Mouse (Mus musculus): ENCODE data around the gene Syt12. TPM values are rescaled to one million over a fixed set of nuclear protein-coding genes. Genes with fewer than 3 reads are reported as not detected.

The Syt12 gene
- polyA plus RNA-seq, 1 experiment from 2014 or later = 2.5 TPM

DNA sequence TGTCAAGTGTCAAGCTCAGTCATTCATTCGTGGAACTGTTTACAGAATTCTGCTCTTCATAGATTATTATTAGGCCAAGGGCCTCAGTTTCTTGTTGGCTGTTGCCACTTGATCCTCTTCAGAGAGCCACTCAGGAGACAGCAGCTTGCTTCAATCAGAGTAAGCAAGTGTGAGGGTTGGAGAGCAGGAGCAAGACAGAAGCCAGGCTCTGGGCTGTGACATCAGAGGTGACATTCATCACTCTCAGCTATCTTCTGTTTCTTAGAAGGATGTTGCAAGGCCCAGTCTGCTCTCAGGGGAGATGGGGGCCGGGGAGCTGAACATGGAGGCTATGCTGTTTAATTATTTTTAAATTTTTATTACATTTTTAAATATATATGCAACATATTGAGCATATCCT is 25.5 kb upstream of the Syt12 start:
- 38% methylated on average over 2 of the region's 2 CpGs for WGBS
- no peak overlapping the region for H3K27ac ChIP-seq (replicated peaks)
- no peak overlapping the region for H3K4me2 ChIP-seq (replicated peaks; ENCODE audit: low read depth)
- no peaks in the 10 kb centered on the region for H3K4me1 ChIP-seq (replicated peaks; ENCODE audit: control insufficient read depth, insufficient read depth)
- ATAC-seq (ENCODE audit: low FRiP score, low TSS enrichment) = no peak
- H3K36me3 ChIP-seq (ENCODE audit: control insufficient read depth, insufficient read depth, low read length) = no peaks in the 10 kb centered on the region
- no peaks in the 10 kb centered on the region for H3K27me3 ChIP-seq (ENCODE audit: control insufficient read depth, insufficient read depth, low read length)
- no peak for DNase-seq (ENCODE audit: low spot score)
- TF ChIP-seq EP300 (optimal IDR thresholded peaks at IDR 0.05) = no peak
- no peak for TF ChIP-seq CTCF (IDR thresholded peaks at IDR 0.05; ENCODE audit: low read depth)
- no peaks in the 10 kb centered on the region for H3K9me3 ChIP-seq (ENCODE audit: control insufficient read depth, low read length)
- no peak overlapping the region for H3K4me3 ChIP-seq (ENCODE audit: low read depth, low read length)
- no peak overlapping the region for H3K9ac ChIP-seq (ENCODE audit: low read length)

GRCm38 (mm10) chr19:4498062-4498933 is 21.1 kb upstream of the Syt12 start, which contains the start of gene 2010003K11Rik:
Gene 2010003K11Rik (minus strand): TSS chr19:4498583.
- Histone ChIP-seq H3K9me3 (ENCODE audit: control insufficient read depth, low read length) (no peaks in the 10 kb centered on the region), H3K4me1 (replicated peaks; ENCODE audit: control insufficient read depth, insufficient read depth) (no peaks in the 10 kb centered on the region), H3K9ac (ENCODE audit: low read length) (no peak within 1 kb of the TSS), H3K27ac (replicated peaks) (peak within 1 kb of the TSS; percentile 76), H3K27me3 (ENCODE audit: control insufficient read depth, insufficient read depth, low read length) (no peaks in the 10 kb centered on the region), H3K4me2 (replicated peaks; ENCODE audit: low read depth) (no peak within 1 kb of the TSS), H3K36me3 (ENCODE audit: control insufficient read depth, insufficient read depth, low read length) (no peaks in the 10 kb centered on the region), H3K4me3 (ENCODE audit: low read depth, low read length) (no peak within 1 kb of the TSS)
- TF ChIP-seq EP300 (optimal IDR thresholded peaks at IDR 0.05) (no peak), CTCF (IDR thresholded peaks at IDR 0.05; ENCODE audit: low read depth) (no peak)
- peak; percentile 14; the same call in 1 of the 2 replicates for ATAC-seq (ENCODE audit: low FRiP score, low TSS enrichment)
- no peak for DNase-seq (ENCODE audit: low spot score)
- 61% methylated on average over 16 of the region's 16 CpGs for WGBS

DNA sequence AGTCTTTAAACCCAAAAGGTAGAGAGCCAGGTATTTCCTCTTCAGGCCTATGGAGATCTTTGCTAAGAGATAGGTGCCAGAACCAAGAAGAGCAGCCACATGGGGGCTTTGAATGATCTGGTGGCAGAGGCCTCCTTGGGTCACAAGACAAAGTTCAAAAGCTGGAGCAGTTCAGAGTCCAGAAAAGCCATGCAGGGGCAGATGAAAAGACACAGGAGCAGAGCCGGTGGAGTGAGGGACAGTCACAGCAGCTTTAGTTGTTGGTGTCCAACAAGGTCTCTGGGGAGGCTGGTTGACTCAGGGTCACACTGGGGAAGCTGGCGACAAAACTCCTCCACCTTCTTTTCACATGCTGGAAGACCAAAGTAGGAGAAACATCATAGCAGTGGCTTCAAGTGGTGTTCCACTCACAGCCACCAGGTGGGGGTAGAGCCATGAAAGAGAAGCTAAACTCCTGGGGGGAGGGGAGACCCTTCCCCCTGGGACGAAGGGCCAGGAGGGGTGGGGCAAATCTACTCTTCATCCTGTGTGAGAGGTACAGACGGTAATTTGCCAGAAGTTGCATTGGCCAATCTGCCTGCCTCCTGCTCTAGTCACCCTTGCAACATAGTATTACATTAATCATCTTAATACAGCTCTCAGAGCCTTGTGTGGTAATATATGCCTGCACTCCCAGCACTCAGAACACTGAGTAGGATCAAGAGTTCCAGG is 20.2 kb upstream of the Syt12 start:
- Histone ChIP-seq H3K36me3 (ENCODE audit: control insufficient read depth, insufficient read depth, low read length) (no peaks in the 10 kb centered on the region), H3K9me3 (ENCODE audit: control insufficient read depth, low read length) (no peaks in the 10 kb centered on the region), H3K4me1 (replicated peaks; ENCODE audit: control insufficient read depth, insufficient read depth) (no peaks in the 10 kb centered on the region), H3K27me3 (ENCODE audit: control insufficient read depth, insufficient read depth, low read length) (no peaks in the 10 kb centered on the region), H3K4me3 (ENCODE audit: low read depth, low read length) (no peak overlapping the region), H3K9ac (ENCODE audit: low read length) (no peak overlapping the region), H3K27ac (replicated peaks) (peak overlapping the region; percentile 76), H3K4me2 (replicated peaks; ENCODE audit: low read depth) (no peak overlapping the region)
- ATAC-seq (ENCODE audit: low FRiP score, low TSS enrichment) (peak; percentile 67), DNase-seq (ENCODE audit: low spot score) (peak; percentile 85)
- WGBS = 3% methylated on average over 4 of the region's 4 CpGs
- no peak for TF ChIP-seq EP300 (optimal IDR thresholded peaks at IDR 0.05)
- peak; percentile 98 for TF ChIP-seq CTCF (IDR thresholded peaks at IDR 0.05; ENCODE audit: low read depth)

GRCm38 (mm10) chr19:4496535-4497262 is 19.5 kb upstream of the Syt12 start:
- no peak overlapping the region for H3K4me2 ChIP-seq (replicated peaks; ENCODE audit: low read depth)
- TF ChIP-seq CTCF (IDR thresholded peaks at IDR 0.05; ENCODE audit: low read depth) = no peak
- no peak for TF ChIP-seq EP300 (optimal IDR thresholded peaks at IDR 0.05)
- no peaks in the 10 kb centered on the region for H3K36me3 ChIP-seq (ENCODE audit: control insufficient read depth, insufficient read depth, low read length)
- no peak overlapping the region for H3K9ac ChIP-seq (ENCODE audit: low read length)
- no peaks in the 10 kb centered on the region for H3K27me3 ChIP-seq (ENCODE audit: control insufficient read depth, insufficient read depth, low read length)
- H3K4me3 ChIP-seq (ENCODE audit: low read depth, low read length) = no peak overlapping the region
- 77% methylated on average over 3 of the region's 3 CpGs for WGBS
- DNase-seq (ENCODE audit: low spot score) (peak; percentile 77), ATAC-seq (ENCODE audit: low FRiP score, low TSS enrichment) (peak; percentile 89)
- no peaks in the 10 kb centered on the region for H3K9me3 ChIP-seq (ENCODE audit: control insufficient read depth, low read length)
- no peaks in the 10 kb centered on the region for H3K4me1 ChIP-seq (replicated peaks; ENCODE audit: control insufficient read depth, insufficient read depth)
- peak overlapping the region; percentile 76 for H3K27ac ChIP-seq (replicated peaks)

DNA sequence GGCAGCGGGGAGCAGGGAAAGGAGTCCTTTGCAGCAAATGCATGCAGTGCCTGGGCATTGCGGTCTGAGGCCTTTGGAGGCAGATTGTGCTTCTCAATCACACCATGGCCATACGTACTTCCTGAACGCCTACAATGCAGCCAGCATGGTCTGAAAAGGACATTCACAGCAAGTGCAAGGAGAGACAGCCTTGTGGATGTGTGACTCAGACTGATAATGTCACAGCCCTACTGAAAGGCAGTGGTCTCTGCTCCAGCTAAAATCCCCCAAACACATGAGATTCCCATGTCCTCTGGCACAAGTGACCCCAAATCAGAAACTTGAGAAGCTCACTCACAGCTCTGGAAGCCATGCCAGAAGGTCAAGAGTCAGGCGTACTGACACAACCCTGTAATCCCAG is 18.6 kb upstream of the Syt12 start:
- DNase-seq (ENCODE audit: low spot score) (no peak), ATAC-seq (ENCODE audit: low FRiP score, low TSS enrichment) (no peak)
- Histone ChIP-seq H3K4me2 (replicated peaks; ENCODE audit: low read depth) (no peak overlapping the region), H3K4me1 (replicated peaks; ENCODE audit: control insufficient read depth, insufficient read depth) (no peaks in the 10 kb centered on the region), H3K36me3 (ENCODE audit: control insufficient read depth, insufficient read depth, low read length) (no peaks in the 10 kb centered on the region), H3K9ac (ENCODE audit: low read length) (no peak overlapping the region), H3K27me3 (ENCODE audit: control insufficient read depth, insufficient read depth, low read length) (no peaks in the 10 kb centered on the region), H3K9me3 (ENCODE audit: control insufficient read depth, low read length) (no peaks in the 10 kb centered on the region), H3K27ac (replicated peaks) (no peak overlapping the region), H3K4me3 (ENCODE audit: low read depth, low read length) (no peak overlapping the region)
- TF ChIP-seq EP300 (optimal IDR thresholded peaks at IDR 0.05) (no peak), CTCF (IDR thresholded peaks at IDR 0.05; ENCODE audit: low read depth) (no peak)
- 82% methylated on average over 5 of the region's 5 CpGs for WGBS

Measured in stomach, postnatal 0 days (tissue).